Mouse (Mus musculus) CH12F3 (cell line): Measurements from ENCODE around the gene Ap1b1.

ENCODE experiments used
- in situ Hi-C: fragments of 300-500 bp; cut with MboI; formaldehyde crosslinking; loops from 2 replicates; pipeline ENCODE4 v1.14.3; 2020; ENCODE audit warnings: low sequenced_read_pairs

The Ap1b1 gene

DNA sequence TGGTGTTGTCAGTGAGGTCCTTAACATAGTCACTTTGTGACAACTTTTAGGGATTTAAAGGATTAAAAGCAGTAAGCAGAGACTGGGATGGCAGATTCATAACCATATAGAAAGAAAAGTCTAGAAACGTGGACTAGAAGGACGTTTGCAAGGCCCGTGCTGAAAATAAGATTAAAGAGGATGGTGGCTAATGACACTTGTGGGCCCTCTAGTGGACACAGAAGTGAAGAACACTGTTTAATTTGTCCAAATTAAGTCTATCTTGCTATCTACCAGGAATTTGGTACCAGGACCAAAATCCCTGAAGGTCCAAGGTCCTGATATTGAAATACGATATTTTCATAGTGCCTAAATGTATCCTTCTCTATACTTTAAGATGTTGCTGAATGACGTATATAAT lies 2.4 kb upstream of the Ap1b1 start:
- in situ Hi-C loops, result no loop called here

DNA sequence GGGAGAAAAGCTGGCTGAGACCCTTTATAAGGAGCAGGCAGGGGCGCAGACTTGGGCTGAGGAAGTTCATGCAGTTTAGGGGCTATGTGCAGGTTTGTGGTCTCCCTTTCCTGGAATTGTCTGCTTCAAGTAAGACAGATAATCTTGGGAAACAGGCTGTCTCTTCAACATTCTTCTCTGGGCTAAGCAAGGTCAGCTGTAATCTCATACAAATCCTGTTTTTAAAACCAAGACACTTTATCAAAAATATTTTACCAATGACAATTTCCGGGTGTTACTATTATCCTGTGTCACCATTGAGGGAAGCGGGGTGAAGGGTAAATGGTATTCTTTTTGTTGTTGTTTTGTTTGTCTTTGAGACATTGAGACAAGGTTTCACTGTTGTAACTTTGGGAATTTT lies 1.8 kb upstream of the Ap1b1 start:
- in situ Hi-C loops, result no loop called here

DNA sequence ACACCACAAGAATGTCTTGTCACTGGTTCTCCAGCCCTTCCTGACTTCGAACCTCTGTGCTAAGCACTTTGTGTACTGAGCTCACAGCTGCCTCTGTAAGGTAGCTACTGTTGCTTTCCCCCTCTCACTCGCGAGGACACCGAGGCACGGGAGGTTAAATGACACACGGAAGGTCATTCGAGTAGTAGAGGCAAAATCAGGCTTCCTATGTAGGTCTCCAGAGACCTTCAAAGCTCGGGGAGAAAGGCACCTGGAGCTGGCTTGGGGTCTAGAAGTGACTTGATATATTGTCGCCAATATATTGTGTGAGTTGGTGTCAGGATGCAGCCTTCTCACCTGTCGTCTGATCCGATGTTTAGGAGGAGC lies 846 bp downstream of the Ap1b1 start:
- in situ Hi-C loops, result no loop called here

DNA sequence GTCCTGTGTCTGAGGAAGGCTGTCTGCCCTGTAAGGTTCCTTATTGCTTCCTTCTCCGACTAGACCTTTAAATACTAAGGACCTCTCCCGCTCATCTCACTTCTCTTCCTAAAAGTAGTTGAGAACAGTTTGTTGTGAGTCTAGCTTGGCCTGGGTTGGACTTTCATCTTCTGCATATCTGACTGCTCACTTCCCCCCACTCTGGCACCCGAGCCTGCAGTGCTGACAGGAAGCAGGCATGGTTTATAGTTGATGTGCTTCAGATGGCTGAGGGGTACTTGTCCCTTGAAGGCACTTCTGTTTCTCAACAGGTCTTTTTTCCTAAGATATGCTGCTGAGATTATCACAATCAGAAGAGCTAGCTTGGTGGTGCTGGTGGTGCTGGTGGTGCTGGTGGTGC lies 2.6 kb downstream of the Ap1b1 start:
- in situ Hi-C loops, result no loop called here

DNA sequence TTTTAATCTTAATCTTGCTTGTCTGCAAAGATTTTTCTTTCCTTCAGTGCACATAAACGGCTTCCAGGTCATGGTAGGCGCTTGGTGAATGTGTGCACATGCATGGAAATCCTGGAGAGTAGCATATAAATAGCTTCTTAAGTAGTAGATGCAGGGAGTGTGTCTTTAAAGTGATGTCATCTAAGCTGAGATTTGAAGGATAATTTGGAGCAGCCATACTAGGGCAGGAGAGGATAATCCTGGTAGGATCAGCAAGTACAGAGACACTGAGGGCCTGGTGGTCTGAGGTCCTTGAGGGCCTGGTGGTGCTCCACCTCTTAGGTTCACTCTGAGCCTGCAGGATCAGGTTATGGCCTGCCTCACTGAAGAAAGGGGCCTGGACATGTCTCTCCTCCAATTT lies 5.8 kb downstream of the Ap1b1 start:
- in situ Hi-C loops, result no loop called here

DNA sequence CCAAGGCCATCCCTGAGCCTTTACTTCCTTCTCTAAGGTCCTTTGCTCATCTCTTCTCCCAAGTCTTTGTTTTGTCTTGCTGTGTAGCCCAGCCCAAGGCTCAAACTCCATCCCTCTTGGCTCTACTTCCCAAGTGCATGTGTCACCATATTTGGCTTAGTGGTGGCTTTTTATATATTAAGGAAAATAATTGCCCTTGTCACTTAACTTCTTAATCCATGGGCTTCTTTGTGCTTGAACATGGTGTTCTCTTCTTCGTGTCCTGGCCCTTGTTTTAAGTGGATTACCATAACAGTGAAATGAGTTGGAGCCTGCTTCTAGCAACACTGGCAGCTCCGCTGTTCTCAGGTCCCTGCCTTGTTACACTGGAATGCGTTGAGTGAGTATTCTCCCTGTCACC lies 9.1 kb downstream of the Ap1b1 start:
- in situ Hi-C loops, result no loop called here

DNA sequence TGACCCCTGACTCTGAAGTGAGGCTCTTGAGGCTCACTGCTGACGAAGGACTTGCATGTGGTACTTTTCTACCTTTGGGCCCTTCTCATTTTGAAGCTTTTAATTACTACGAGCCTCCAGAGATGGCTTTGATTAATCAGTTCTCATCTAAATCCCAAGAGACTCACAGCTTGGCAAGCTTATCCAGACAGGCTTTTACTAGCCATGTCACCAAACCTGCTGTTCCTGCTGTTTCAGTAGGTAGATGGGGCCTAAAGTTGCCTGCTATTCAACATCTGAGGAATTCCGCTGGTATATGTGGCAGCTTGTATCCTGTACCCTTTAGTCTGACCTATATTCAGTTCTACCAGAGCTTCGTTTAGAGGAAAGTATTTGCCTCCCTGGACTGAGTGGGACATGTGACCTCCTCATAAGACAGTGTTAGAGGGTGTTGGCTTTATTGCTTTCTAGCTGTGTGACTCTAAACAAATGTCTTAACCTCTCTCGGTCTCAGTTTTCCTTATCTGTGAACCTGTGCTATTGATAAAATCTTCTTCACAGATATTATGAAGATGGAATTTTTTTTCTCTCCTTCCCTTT lies 10.1 kb downstream of the Ap1b1 start:
- in situ Hi-C loops, result no loop called here

DNA sequence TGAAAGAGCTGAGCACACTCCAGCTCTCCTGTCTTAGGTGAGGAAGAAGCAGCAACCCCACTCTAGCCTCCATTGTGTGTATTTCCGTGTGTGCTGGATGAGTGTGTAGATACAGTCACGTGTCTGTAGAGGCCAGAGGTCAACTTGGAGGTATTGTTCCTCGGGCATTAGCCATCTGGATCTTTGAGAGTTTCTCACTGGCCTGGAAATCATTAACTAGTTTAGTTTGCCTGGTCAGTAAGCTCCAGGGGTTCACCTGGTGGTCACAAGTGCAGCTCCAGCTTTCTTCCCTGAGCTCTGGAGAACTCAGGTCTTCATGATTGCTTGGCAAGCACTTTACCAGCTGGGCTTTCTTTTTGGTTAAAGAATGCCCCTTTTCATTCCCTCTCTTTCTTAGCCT lies 11.7 kb downstream of the Ap1b1 start:
- in situ Hi-C loops, result no loop called here

DNA sequence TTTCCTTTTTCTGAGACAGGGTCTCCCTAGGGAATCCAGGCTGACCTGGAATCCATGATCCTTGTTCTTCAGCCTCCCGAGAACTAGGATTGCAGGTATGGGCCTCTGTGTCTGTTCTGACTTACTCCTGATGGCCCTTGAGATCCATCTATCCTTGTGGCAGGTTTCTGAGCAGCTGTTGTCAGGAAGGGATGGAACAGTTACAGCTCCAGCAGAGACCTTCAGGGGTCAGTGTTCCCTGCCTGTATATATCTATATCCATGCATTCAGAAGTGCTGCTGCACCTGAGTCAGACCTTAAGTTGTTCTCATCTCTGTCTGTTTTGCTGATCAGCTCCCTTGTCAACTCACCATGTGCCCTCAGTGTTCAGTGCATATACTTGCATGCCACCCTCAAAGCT lies 12.1 kb downstream of the Ap1b1 start:
- in situ Hi-C loops, result no loop called here

DNA sequence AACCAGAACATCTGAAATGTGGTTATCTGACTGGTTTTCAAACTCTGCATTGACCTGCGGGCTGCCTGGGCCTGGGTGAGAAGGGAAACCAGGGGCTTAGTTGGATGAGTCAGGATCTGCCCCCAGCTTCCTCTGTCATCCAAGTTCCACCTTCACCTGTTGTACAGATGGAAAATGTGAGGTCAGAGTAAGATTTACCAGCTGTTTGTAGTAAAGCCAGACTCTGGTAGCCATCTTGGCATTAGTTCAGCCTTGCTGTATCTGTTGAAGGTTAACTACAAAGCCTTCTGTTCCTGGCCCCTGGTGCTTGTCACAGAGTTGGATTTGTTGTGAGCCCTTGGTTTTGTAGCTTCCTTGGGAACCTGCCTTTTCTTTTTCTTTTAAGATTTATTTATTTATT lies 13.6 kb downstream of the Ap1b1 start:
- in situ Hi-C loops, result no loop called here

DNA sequence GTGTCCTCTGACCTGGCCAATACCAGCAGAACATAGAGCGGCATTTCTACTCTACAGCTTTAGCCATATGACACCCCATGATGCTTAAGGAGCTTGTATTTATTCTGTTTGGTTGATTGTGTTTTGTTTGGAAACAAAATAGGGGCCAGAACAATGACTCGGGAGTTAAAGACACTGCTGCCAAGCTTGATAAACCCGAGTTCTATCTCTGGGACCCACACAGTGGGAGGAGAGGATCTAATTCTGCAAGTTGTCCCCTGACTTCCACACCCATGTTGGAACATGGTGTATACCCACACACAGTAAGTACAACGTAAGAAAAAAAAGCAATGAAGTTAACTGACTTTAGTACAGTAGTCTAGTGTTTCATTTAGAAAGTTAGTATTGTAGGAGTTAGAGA lies 16.2 kb downstream of the Ap1b1 start:
- in situ Hi-C loops, result no loop called here

DNA sequence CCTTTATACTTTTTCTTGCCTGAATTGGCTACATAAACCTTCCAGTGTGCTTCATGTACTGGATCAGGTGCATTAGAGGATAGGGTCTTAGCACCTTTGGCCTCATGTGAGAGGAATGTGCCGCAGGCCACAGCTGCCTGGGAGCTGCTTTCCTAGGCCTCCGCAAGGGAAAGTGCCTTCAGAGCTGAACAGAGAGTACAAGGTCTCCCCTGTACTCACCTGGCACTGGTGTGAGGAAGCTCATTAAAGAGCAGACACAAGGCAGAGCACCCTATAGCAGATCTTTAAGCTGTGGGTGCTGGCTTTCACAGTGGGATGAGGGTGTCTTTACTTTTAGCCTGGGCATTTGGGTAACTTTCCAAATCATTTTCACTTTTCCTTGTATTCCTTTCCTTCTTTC lies 18.9 kb downstream of the Ap1b1 start:
- in situ Hi-C loops, result no loop called here

DNA sequence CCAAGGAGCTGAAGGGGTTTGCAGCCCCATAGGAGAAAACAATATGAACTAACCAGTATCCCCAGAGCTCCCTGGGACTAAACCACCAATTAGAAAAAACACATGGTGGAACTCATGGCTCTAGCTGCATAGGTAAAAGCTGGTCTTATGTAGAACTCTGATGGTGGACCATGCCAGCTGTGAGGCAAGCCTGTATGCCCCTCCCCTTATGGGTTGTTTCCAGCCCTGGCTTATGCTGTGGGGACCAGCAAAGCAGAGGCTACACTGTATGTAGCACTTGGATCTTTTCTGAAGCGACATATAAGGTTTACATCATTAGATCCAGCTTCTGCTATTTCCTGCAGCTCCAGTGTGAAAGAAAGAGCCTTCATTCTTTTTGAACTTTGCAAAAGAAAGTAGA lies 20.6 kb downstream of the Ap1b1 start:
- in situ Hi-C loops, result no loop called here

DNA sequence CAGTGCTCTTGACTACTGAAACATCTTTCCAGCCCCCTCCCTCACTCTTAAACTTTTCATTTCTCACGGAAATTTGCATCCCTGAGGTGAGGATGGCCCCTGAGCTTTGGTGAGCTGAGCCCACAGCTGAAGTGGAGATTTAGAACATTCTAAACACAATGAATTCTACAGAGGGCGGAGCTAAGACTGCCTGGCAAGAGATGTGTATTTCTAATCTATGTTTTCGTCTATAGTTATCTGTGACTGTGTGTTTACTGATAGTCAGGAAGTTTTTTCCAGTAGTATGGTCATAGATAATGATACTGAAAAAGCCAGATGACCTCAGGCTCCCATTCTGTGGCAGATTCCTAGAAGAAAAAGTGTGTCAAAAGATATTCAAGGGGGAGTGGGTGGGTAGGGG lies 22.2 kb downstream of the Ap1b1 start:
- in situ Hi-C loops, result no loop called here

DNA sequence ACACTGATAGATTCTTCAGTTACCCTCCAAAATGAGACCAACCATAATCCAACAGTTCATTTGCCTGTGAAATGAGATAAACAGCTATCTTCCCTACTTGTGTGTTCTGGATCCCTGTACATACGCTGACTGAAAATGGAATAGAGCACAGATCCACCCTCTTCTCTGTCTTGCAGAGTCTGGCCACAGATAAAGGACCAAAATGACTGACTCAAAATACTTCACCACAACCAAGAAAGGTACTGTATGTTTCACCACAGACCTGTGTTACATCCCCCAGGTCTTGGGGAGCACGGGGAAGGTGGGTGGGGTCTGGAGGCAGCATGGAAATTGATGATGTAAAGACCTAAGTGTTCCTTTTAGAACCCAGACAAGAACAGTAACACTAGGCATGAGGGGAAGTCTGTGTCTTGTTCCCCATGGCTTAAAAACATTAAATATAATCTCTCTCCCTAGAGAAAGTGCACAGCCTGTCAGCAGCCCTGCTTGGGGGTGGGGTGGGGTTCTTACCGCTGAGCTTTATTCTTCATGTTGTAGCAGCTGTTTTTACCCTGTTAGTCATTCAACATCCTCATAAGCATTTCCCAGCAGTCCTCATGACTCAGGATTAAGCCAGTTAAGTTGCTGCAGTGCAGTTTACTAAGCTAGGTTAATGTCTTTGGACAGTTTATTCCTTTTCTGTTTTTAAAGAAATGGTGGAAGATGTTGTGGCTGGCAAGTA lies 22.9 kb downstream of the Ap1b1 start:
- in situ Hi-C loops, result no loop called here

DNA sequence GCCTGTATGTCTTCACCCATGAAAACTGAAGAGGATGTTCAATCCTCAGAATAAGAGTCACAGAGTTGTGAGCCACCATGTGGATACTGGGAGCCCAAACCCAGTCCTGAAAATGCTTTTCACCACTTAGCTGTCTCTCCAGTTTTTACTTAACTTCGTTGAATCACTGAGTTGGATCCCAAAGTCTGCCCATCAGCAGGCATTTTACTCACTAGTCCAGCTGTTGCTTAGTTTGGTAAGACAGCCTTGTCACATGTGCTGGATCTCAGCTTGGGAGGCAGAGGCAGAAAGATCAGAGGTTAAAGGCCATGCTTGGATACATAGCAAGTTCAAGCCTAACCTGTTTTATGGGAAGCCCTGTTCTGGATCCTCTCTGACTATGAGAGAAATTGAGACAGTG lies 23.6 kb downstream of the Ap1b1 start:
- in situ Hi-C loops, result no loop called here

DNA sequence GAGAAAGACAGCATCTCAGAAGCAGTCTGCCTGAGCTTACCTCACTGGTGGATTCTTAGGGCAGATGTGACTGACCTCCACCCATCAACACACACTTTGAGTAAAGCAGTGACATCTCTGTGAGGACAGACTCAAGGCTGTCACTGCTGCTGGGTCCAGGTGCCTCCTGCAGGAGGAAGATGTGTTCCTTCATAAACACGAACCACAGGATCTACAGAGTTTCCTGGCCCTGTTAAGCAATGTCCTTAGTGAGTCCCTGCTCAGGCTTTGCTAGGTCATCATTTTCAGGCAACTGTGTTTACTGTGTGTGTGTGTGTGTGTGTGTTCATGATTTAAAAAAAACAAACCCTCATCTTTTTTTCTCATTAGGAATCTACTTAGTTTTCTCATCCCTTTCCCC lies 24.9 kb downstream of the Ap1b1 start:
- in situ Hi-C loops, result no loop called here

DNA sequence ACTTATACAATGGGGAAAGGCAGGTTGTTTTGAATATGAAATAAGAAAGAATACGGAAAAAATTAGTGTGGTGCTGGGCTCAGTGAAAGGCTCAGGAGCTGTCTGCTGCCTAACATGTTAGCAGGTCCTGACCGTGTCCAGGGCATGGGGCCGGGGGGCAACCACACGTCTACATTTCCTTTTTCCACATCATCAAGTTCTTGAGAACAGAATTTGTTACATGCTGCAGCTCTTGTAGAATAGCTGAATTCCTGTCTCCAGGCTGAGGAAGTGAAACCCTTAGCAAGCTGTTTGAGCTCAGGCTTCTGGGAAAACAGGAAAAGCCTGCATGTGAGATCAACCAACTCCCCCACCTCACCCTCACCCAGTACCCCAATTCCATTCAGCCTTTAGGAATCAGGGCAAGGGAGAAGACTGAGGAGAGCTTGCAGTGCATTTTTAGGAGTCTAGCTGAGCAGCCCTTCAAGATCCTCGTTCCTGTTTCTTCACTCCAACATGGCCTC lies 25.6 kb downstream of the Ap1b1 start:
- in situ Hi-C loops, result no loop called here

DNA sequence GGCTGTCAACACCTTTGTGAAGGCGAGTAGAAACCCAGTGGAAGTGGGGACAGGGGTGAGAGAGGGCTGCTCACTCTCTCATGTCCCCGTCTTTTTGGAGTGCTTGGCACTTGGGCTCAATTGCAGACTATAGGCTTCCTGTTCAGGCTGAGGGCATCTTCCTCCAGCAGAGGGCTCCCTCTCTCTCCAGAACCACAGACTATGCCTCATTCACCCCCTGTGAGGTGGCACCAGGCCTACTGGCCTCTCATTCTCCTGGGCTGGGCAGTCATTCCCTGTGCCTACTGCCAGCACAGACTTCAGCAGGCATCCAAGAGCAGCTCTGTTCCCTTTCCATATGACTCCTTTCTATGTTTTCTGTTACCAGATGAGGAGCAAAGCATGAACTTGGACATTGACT lies 29.1 kb downstream of the Ap1b1 start:
- in situ Hi-C loops, result no loop called here

DNA sequence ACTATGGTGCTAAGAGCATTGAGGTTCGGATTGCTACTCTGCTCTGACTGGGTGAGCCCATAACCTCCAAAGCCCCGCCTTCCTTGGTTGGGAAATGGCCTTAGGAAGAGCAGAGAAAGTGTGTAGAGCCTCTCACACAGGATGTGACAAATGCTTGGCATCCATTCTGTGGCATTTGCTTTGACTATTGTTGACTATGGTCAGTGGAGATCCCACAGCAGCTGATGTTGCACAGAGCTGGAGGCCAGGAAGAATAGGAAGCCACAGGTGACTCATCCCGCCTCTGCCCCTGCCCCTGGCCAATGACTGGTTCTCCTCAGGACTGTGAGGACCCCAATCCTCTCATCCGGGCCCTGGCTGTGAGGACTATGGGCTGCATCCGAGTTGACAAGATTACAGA lies 29.7 kb downstream of the Ap1b1 start:
- in situ Hi-C loops, result no loop called here

DNA sequence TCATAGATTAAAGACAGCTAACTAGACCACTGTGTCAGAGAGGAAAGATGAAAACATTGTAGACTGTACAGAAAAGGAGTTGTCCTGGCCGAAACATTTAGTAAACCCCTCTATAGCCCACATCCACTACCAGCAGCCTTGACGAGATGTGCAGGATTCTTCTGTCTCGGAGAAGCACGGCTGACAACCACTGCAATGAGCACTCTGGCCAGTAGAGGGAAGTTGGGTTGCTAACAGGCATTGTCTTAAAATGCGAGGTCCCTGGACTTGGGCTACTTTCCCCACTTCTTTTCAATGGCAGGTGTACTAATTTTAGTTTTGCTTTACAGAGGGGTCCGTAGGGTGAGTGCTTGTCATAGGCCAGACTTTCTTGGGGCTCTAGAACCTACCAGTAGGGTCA lies 30.9 kb downstream of the Ap1b1 start:
- in situ Hi-C loops, result no loop called here

DNA sequence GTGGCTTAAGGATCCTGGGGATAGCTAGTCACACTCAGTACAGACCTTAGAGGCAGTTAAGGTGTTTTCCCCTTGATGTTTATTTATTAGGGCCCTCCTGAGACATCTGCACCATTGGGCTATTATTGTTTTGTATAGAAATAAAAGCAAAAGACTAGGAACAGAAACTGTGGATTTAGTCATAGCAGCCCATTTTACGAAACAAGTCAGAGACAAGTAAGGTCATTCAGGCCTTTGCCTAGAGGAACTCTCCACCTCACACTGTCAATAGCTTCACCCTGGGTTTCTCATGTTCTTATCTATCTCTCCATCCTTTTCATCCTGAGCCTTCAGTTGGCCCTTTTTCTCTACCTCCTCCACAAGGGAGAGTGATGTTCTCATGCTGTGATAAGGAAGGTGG lies 38.5 kb downstream of the Ap1b1 start:
- in situ Hi-C loops, result no loop called here

DNA sequence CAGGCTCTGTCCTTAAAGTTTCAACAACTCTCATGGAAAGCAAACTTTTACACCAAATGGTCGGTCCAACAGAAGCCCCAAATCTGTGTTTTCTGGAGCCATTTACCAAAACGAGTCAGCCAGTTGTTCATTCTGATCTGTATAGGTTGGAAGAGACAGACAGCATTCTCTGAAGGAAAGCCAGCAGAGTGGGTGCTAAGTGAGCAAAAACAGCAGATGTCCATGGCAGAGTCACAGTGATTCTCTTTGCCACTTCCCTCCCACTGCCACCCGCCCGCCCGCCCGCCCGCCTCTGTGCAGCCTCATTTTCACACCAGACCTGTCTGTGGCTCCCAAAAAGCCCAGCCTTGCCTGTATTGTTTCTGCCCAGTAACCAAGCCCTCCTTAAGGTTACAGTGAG lies 41.6 kb downstream of the Ap1b1 start:
- in situ Hi-C loops, result no loop called here
